Mouse (Mus musculus): Measurements from ENCODE around the gene Fsip1. TPM values are rescaled to one million over a fixed set of nuclear protein-coding genes. Genes with fewer than 3 reads are reported as not detected.

The Fsip1 gene
- polyA plus RNA-seq, 1 experiment: 29.8 TPM

DNA sequence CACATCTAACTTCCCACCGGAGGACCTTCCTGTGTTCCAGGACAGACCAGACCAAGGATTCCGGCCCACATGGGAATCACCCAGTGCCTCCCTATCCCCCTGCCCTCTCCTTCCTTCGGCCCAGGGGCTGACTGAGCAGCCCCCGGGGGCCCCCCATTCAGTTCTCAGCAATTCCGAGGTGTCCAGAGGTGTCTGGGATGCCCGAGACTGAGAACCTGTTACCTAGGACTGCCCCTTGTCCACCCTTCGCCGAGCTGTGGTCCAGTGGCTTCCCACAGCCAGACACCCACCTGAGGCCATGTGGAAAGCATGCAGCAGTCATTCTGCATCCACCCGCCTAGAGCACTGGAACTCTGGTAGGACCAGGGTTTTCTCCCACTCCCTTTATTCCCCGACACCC lies 115.1 kb downstream of the Fsip1 start:
- no peak overlapping the region for H3K4me3 ChIP-seq (ENCODE audit: control insufficient read depth, low read depth, low read length)
- H3K36me3 ChIP-seq (ENCODE audit: control insufficient read depth, insufficient read depth, low read length): no peaks in the 10 kb centered on the region
- no peak overlapping the region for H3K27ac ChIP-seq (ENCODE audit: control insufficient read depth, insufficient read depth, low read depth, low read length)
- no peaks in the 10 kb centered on the region for H3K27me3 ChIP-seq (ENCODE audit: control insufficient read depth, insufficient read depth, low read length)
- H3K4me1 ChIP-seq (ENCODE audit: control insufficient read depth, insufficient read depth, low read length): 0 out of 2 replicates have a peak, but pooled peaks cover 3% of the 10 kb centered on the region
- TF ChIP-seq POLR2A (IDR thresholded peaks at IDR 0.05; ENCODE audit: control insufficient read depth, low read depth, low read length): no peak
- no peak for TF ChIP-seq CTCF (IDR thresholded peaks at IDR 0.05; ENCODE audit: control insufficient read depth, insufficient read depth, insufficient replicate concordance, low read depth, low read length)

DNA sequence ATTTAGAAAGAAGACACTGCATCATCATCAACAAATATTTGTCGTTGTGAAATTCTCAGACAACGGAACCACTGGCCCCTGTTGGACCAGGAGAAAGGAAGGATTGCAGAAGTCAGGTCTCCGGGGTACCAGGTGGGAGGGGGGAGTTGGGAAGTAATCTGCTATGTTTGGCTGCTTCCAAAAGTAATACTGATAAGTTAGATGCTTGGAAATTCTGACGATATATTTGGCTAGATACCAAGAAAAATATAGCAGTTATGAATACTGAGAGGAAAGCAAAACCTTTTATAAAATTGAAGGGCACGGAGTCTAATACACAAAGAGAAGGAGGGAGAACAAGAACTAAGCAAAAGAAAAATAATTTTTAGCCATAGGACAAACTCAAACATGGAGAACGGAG lies 117.5 kb downstream of the Fsip1 start:
- H3K27me3 ChIP-seq (ENCODE audit: control insufficient read depth, insufficient read depth, low read length): no peaks in the 10 kb centered on the region
- H3K4me3 ChIP-seq (ENCODE audit: control insufficient read depth, low read depth, low read length): no peak overlapping the region
- TF ChIP-seq CTCF (IDR thresholded peaks at IDR 0.05; ENCODE audit: control insufficient read depth, insufficient read depth, insufficient replicate concordance, low read depth, low read length) (no peak), POLR2A (IDR thresholded peaks at IDR 0.05; ENCODE audit: control insufficient read depth, low read depth, low read length) (no peak)

DNA sequence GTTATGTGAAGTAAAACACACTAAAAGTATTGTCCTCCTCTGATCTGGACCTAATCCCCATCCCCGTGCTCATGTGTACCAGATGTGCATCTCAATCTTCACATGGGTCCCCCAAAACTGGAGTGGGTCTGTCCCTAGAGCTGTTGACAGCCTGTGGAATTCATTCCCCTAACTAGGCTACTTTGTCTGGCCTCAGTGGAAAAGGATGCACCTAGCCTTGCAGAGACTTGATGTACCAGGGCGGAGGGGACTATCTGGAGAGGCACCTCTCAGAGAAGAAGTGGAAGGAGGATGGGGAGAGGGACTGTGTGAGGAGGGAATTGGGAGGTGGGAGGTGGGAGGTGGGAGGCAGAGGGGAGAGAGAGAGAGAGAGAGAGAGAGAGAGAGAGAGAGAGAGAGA lies 119.0 kb downstream of the Fsip1 start:
- no peak overlapping the region for H3K4me3 ChIP-seq (ENCODE audit: control insufficient read depth, low read depth, low read length)
- H3K4me1 ChIP-seq (ENCODE audit: control insufficient read depth, insufficient read depth, low read length): 0 out of 2 replicates have a peak, but pooled peaks cover 3% of the 10 kb centered on the region
- H3K36me3 ChIP-seq (ENCODE audit: control insufficient read depth, insufficient read depth, low read length): no peaks in the 10 kb centered on the region
- H3K27me3 ChIP-seq (ENCODE audit: control insufficient read depth, insufficient read depth, low read length): no peaks in the 10 kb centered on the region
- TF ChIP-seq POLR2A (IDR thresholded peaks at IDR 0.05; ENCODE audit: control insufficient read depth, low read depth, low read length) (no peak), CTCF (IDR thresholded peaks at IDR 0.05; ENCODE audit: control insufficient read depth, insufficient read depth, insufficient replicate concordance, low read depth, low read length) (no peak)
- no peak overlapping the region for H3K27ac ChIP-seq (ENCODE audit: control insufficient read depth, insufficient read depth, low read depth, low read length)

More for the DNA sequence above, 117.5 kb downstream of the Fsip1 start:
- H3K27ac ChIP-seq (ENCODE audit: control insufficient read depth, insufficient read depth, low read depth, low read length): no peak overlapping the region
- H3K4me1 ChIP-seq (ENCODE audit: control insufficient read depth, insufficient read depth, low read length): 0 out of 2 replicates have a peak, but pooled peaks cover 3% of the 10 kb centered on the region
- no peaks in the 10 kb centered on the region for H3K36me3 ChIP-seq (ENCODE audit: control insufficient read depth, insufficient read depth, low read length)

DNA sequence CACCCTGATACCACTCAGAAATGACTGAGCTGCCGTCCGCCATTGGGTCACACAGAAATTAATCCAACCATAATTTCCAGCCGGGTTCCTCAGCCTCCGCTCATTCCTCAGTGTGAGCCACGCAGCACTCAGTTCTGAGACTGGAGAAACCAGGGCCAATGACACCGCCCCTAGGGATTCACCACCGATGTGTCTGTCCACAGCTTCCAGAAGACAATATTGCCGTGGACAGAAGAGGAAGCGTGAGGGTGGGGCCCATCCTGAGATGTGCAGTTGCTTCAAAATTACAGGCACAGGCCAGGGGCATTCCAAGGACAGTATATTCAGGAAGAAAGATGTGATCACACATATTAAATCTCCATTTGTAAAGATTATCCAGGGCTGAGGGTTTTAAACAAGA lies 119.7 kb downstream of the Fsip1 start:
- Histone ChIP-seq H3K27me3 (ENCODE audit: control insufficient read depth, insufficient read depth, low read length) (no peaks in the 10 kb centered on the region), H3K36me3 (ENCODE audit: control insufficient read depth, insufficient read depth, low read length) (no peaks in the 10 kb centered on the region), H3K4me3 (ENCODE audit: control insufficient read depth, low read depth, low read length) (no peak overlapping the region), H3K4me1 (ENCODE audit: control insufficient read depth, insufficient read depth, low read length) (0 out of 2 replicates have a peak, but pooled peaks cover 3% of the 10 kb centered on the region), H3K27ac (ENCODE audit: control insufficient read depth, insufficient read depth, low read depth, low read length) (no peak overlapping the region)
- TF ChIP-seq POLR2A (IDR thresholded peaks at IDR 0.05; ENCODE audit: control insufficient read depth, low read depth, low read length) (no peak), CTCF (IDR thresholded peaks at IDR 0.05; ENCODE audit: control insufficient read depth, insufficient read depth, insufficient replicate concordance, low read depth, low read length) (no peak)

DNA sequence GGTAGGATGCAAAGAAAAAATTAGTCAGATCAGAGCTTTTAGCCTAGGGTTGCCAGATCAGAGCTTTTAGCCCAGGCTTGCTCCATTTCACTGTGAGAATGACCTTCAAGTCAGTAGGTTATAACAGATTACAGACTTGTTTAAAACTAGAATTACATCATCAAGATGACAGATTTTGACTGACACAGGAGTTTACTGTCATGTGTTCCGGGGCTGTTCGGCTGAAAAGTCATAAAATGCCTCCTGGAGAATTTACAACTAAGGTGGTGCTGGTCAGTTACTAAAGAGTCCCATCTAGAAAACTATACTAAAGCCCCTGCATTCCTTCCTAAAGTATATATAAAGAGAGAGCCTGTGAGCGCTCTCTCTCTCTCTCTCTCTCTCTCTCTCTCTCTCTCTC lies 128.5 kb downstream of the Fsip1 start:
- Histone ChIP-seq H3K27me3 (ENCODE audit: control insufficient read depth, insufficient read depth, low read length) (no peaks in the 10 kb centered on the region), H3K27ac (ENCODE audit: control insufficient read depth, insufficient read depth, low read depth, low read length) (no peak overlapping the region), H3K4me3 (ENCODE audit: control insufficient read depth, low read depth, low read length) (no peak overlapping the region), H3K4me1 (ENCODE audit: control insufficient read depth, insufficient read depth, low read length) (no peaks in the 10 kb centered on the region), H3K36me3 (ENCODE audit: control insufficient read depth, insufficient read depth, low read length) (no peaks in the 10 kb centered on the region)
- TF ChIP-seq POLR2A (IDR thresholded peaks at IDR 0.05; ENCODE audit: control insufficient read depth, low read depth, low read length): no peak
- TF ChIP-seq CTCF (IDR thresholded peaks at IDR 0.05; ENCODE audit: control insufficient read depth, insufficient read depth, insufficient replicate concordance, low read depth, low read length): no peak

DNA sequence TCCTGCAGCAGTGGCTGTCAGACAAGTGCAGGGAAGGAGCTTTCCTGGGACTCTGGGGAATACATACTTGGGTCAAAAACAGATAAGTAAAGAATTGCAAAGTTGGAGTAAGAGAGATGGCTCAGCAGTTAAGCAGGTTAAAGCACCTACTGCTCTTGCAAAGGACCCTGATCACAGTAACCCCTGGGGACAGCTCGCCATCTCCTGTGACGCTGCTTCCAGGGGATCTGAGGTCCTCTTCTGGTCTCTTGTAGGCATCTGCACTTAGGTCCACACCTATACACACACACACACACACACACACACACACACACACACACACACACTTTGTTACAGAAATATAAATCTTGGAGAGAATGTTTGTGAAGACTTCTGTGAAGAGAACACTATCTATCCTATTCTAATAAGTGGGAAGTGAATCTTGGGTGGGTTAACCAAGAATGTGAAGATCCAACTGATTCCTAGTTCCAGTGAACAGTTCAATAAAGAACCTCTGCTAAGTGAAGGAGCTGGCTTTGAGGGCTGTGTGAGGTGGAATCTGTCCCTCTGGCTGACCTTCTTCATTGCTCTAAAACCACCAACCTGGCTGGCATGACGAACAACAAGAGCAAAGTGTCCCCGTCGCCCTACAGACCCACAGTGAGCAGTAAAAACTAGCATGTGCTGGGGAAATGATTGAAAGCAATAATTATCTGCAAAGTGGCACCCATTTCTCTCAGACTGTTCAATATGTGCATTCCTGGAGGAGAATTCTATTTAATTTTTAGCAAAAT lies 129.1 kb downstream of the Fsip1 start:
- Histone ChIP-seq H3K27me3 (ENCODE audit: control insufficient read depth, insufficient read depth, low read length) (no peaks in the 10 kb centered on the region), H3K4me3 (ENCODE audit: control insufficient read depth, low read depth, low read length) (no peak overlapping the region), H3K27ac (ENCODE audit: control insufficient read depth, insufficient read depth, low read depth, low read length) (no peak overlapping the region), H3K4me1 (ENCODE audit: control insufficient read depth, insufficient read depth, low read length) (no peaks in the 10 kb centered on the region), H3K36me3 (ENCODE audit: control insufficient read depth, insufficient read depth, low read length) (no peaks in the 10 kb centered on the region)
- TF ChIP-seq CTCF (IDR thresholded peaks at IDR 0.05; ENCODE audit: control insufficient read depth, insufficient read depth, insufficient replicate concordance, low read depth, low read length) (no peak), POLR2A (IDR thresholded peaks at IDR 0.05; ENCODE audit: control insufficient read depth, low read depth, low read length) (no peak)

DNA sequence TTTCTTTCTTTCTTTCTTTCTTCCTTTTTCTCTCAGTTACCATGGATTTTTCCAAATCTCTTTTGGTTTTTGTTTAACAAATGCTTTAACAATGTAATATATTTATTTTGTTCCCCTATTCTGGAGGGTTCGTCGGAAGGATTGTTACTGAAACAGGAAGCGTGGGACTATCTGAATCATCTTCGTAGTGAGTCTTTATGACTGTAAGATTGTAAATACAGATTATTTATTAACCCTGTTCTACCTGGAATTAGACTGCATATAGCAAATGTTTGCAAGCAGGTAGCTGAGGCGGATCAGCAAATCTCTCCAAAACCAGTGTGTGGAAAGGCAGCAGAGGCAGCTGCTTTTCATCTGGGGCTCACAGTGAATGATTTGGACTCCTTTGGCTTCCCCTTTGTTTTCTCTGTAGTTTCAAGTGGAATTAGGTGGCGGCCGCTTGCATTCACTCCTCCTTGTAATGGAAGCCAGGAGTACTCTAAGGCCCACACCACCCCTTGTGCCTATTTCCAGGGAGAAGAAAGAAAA lies 130.8 kb downstream of the Fsip1 start:
- no peaks in the 10 kb centered on the region for H3K36me3 ChIP-seq (ENCODE audit: control insufficient read depth, insufficient read depth, low read length)
- no peaks in the 10 kb centered on the region for H3K27me3 ChIP-seq (ENCODE audit: control insufficient read depth, insufficient read depth, low read length)
- H3K4me1 ChIP-seq (ENCODE audit: control insufficient read depth, insufficient read depth, low read length): no peaks in the 10 kb centered on the region
- TF ChIP-seq POLR2A (IDR thresholded peaks at IDR 0.05; ENCODE audit: control insufficient read depth, low read depth, low read length) (no peak), CTCF (IDR thresholded peaks at IDR 0.05; ENCODE audit: control insufficient read depth, insufficient read depth, insufficient replicate concordance, low read depth, low read length) (no peak)
- H3K4me3 ChIP-seq (ENCODE audit: control insufficient read depth, low read depth, low read length): no peak overlapping the region
- no peak overlapping the region for H3K27ac ChIP-seq (ENCODE audit: control insufficient read depth, insufficient read depth, low read depth, low read length)

Data from testis, adult 2 months (tissue).